Mouse (Mus musculus) lung, postnatal 0 days (tissue): ENCODE measurements around the gene Gm10762. TPM values are rescaled to one million over a fixed set of nuclear protein-coding genes. Genes with fewer than 3 reads are reported as not detected.
"Not testable (repeated sequence)": the region's sequence is repeated elsewhere in the genome, so short reads cannot be mapped to it uniquely, and the experiment has no call there.

Experiments used
- ATAC-seq: fragments of 200-750 bp; cut with Nextera tagmentation; 2 replicates; pipeline ENCODE4 v1.8.0; 2017; ENCODE audit warnings: moderate library complexity
- DNase-seq: peaks from one replicate; pipeline ENCODE4 v3.0.0-alpha.2; 2016; ENCODE audit warnings: low spot score
- H3K27ac ChIP-seq: fragments of 300-500 bp; sonication (generic); 2 replicates; pipeline ENCODE4 v1.5.1; 2014; ENCODE audit warnings: antibody characterized with exemption, mild to moderate bottlenecking, low read length, mixed read lengths
- H3K27me3 ChIP-seq: fragments of 300-500 bp; sonication (generic); replicated peaks from 2 replicates; pipeline ENCODE4 v1.6.1; 2014; ENCODE audit warnings: low read length, mixed read lengths; ENCODE audit not compliant: insufficient read depth
- H3K36me3 ChIP-seq: fragments of 300-500 bp; sonication (generic); 2 replicates; pipeline ENCODE4 v1.6.1; 2014; ENCODE audit warnings: low read length, mixed read lengths; ENCODE audit not compliant: insufficient read depth
- H3K4me1 ChIP-seq: fragments of 300-500 bp; sonication (generic); 2 replicates; pipeline ENCODE4 v1.6.1; 2014; ENCODE audit warnings: antibody characterized with exemption, low read depth, low read length, mixed read lengths; ENCODE audit not compliant: insufficient read depth
- H3K4me2 ChIP-seq: fragments of 300-500 bp; sonication (generic); replicated peaks from 2 replicates; pipeline ENCODE4 v1.6.1; 2014; ENCODE audit warnings: low read depth, mild to moderate bottlenecking, low read length, moderate library complexity, mixed read lengths
- H3K4me3 ChIP-seq: fragments of 300-500 bp; sonication (generic); 2 replicates; pipeline ENCODE4 v1.5.1; 2014; ENCODE audit warnings: low read depth, low read length
- H3K9ac ChIP-seq: fragments of 300-500 bp; sonication (generic); replicated peaks from 2 replicates; pipeline ENCODE4 v1.6.1; 2014; ENCODE audit warnings: low read depth, mild to moderate bottlenecking
- H3K9me3 ChIP-seq: fragments of 300-500 bp; sonication (generic); 2 replicates; pipeline ENCODE4 v1.6.1; 2016; ENCODE audit warnings: low read length, mixed read lengths
- CTCF ChIP-seq: IDR thresholded peaks from 2 replicates; pipeline ENCODE4 v1.5.1; 2016; ENCODE audit warnings: antibody characterized with exemption, mild to moderate bottlenecking
- EP300 ChIP-seq: IDR thresholded peaks from 2 replicates; pipeline ENCODE4 v1.6.1; 2016; ENCODE audit warnings: antibody characterized with exemption, mild to moderate bottlenecking, control low read depth
- WGBS: fragments of 180-500 bp; shearing (Covaris S2); extraction: QIAGEN DNeasy Blood & Tissue Kit; methylation state at CpG from one replicate; pipeline ENCODE4 v1.1.7; 2014; 5-methylcytosine and 5-hydroxymethylcytosine counted together
- polyA plus RNA-seq: library from polyadenylated mRNA; unstranded; fragments of >200 nt; fragmentation: Nextera tagmentation; extraction: Ambion mirVana; gene quantifications from 2 replicates; pipeline ENCODE4 v1.2.1, GENCODE M21; 2015

Gm10762 gene
- polyA plus RNA-seq, result 15.6 and 17.3 TPM in 2 replicates

DNA sequence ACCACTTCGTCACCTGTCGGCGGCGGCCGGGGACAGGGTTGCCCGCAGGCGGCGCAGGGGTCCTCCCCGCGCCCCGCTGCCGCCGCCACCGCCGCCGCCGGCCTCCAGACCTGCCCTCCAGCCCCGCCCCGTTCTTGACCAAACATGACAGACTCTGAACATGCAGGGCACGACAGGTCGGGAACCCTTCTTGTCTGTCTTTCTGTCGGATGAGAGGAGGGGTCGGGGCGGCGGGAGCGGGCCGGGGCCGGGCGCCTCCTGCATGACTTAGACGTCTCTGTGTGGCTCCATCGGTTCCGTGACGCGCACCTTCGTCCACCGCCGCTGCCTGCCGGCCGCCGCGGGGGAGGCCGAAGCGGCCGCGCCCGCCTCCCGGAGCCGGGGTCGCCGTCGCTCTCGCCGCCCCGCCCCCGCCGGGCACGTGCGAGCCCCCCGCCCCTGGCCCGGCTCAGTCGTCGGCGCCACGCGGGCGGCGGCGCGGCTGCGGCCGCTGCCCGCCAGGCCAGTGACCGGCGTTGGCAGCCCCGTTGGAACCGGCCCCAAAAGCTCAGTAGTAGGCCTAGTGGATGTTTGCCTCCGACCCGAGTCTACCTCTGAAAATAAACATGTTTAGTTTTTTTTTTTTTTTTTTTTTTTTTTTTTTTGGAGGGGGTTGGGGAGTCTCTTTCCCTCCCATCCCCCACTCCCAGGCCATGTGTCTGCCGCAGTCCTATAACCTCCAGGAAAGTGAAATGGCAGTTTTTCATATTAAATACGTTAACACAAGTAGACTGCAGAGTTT lies at the start of gene Gm10762:
TSS of gene Gm10762 (minus strand) at position 65 of the 781 bp plus-strand sequence.
- ATAC-seq (peak; percentile 84), DNase-seq (peak; percentile 92)
- peak within 1 kb of the TSS; percentile 75 for H3K4me2 ChIP-seq
- WGBS, result 5% methylated on average over 46 of the region's 80 CpGs
- H3K4me1 ChIP-seq, result no peaks in the 10 kb centered on the region
- H3K36me3 ChIP-seq, result no peaks in the 10 kb centered on the region
- TF ChIP-seq CTCF (0 out of 2 replicates have a peak, but pooled peaks have one; percentile 7), EP300 (no peak)
- peak within 1 kb of the TSS; percentile 99 for H3K9ac ChIP-seq
- peak within 1 kb of the TSS; percentile 100 for H3K27ac ChIP-seq
- H3K27me3 ChIP-seq, result no peaks in the 10 kb centered on the region
- no peaks in the 10 kb centered on the region for H3K9me3 ChIP-seq
- peak within 1 kb of the TSS; percentile 80 for H3K4me3 ChIP-seq

- not testable (repeated sequence) for ATAC-seq
Observed at GRCm38 (mm10) chr2:129008867-129009266, 41.3 kb upstream of the Gm10762 start.

GRCm38 (mm10) chr2:129006194-129006749 lies 38.7 kb upstream of the Gm10762 start:
- Histone ChIP-seq H3K27ac (no peak overlapping the region), H3K4me1 (no peaks in the 10 kb centered on the region), H3K4me2 (no peak overlapping the region), H3K27me3 (no peaks in the 10 kb centered on the region), H3K9ac (no peak overlapping the region), H3K36me3 (no peaks in the 10 kb centered on the region), H3K4me3 (no peak overlapping the region), H3K9me3 (no peaks in the 10 kb centered on the region)
- no peak for DNase-seq
- TF ChIP-seq CTCF, result no peak
- no peak for ATAC-seq
- 73% methylated on average over 4 of the region's 4 CpGs for WGBS

More at GRCm38 (mm10) chr2:129008867-129009266, 41.3 kb upstream of the Gm10762 start:
- not testable (repeated sequence) for DNase-seq, H3K9ac ChIP-seq, H3K4me1 ChIP-seq, H3K27ac ChIP-seq, H3K9me3 ChIP-seq, H3K4me2 ChIP-seq, H3K27me3 ChIP-seq, H3K4me3 ChIP-seq, H3K36me3 ChIP-seq
- WGBS, result 82% methylated on average over 2 of the region's 2 CpGs
- peak; percentile 46 for TF ChIP-seq CTCF

GRCm38 (mm10) chr2:129004872-129005271 lies 37.3 kb upstream of the Gm10762 start:
- no peak overlapping the region for H3K9ac ChIP-seq
- TF ChIP-seq EP300, result no peak
- no peak for TF ChIP-seq CTCF
- H3K27me3 ChIP-seq, result no peaks in the 10 kb centered on the region
- H3K4me1 ChIP-seq, result no peaks in the 10 kb centered on the region
- H3K4me3 ChIP-seq, result no peak overlapping the region
- no peak overlapping the region for H3K4me2 ChIP-seq
- DNase-seq (no peak), ATAC-seq (no peak)
- no peaks in the 10 kb centered on the region for H3K9me3 ChIP-seq
- no peak overlapping the region for H3K27ac ChIP-seq
- H3K36me3 ChIP-seq, result no peaks in the 10 kb centered on the region

- WGBS, result 74% methylated on average over 3 of the region's 3 CpGs
- Histone ChIP-seq H3K27ac (no peak overlapping the region), H3K9ac (no peak overlapping the region), H3K9me3 (no peaks in the 10 kb centered on the region), H3K4me3 (no peak overlapping the region), H3K36me3 (no peaks in the 10 kb centered on the region), H3K4me1 (no peaks in the 10 kb centered on the region), H3K27me3 (no peaks in the 10 kb centered on the region), H3K4me2 (no peak overlapping the region)
- no peak for DNase-seq
- no peak for TF ChIP-seq CTCF
- no peak for TF ChIP-seq EP300
- no peak for ATAC-seq
Observed at GRCm38 (mm10) chr2:128984746-128985145, 17.2 kb upstream of the Gm10762 start.

- Histone ChIP-seq H3K27me3 (no peaks in the 10 kb centered on the region), H3K9ac (no peak overlapping the region), H3K4me2 (no peak overlapping the region), H3K4me1 (no peaks in the 10 kb centered on the region), H3K27ac (no peak overlapping the region), H3K9me3 (no peaks in the 10 kb centered on the region), H3K36me3 (no peaks in the 10 kb centered on the region), H3K4me3 (no peak overlapping the region)
- no peak for DNase-seq
- 53% methylated on average over 4 of the region's 4 CpGs for WGBS
- TF ChIP-seq CTCF (no peak), EP300 (no peak)
- no peak for ATAC-seq
Observed at GRCm38 (mm10) chr2:128975572-128975971, 8.0 kb upstream of the Gm10762 start.
